Mouse (Mus musculus): ENCODE results near the gene Pnliprp2. TPM values are rescaled to one million over a fixed set of nuclear protein-coding genes. Genes with fewer than 3 reads are reported as not detected.
A peak's percentile ranks its signal among the peaks of the same experiment; 100 is the strongest.

The Pnliprp2 gene
- polyA plus RNA-seq, 1 experiment = not detected

GRCm38 (mm10) chr19:58762848-58763541 is 3.5 kb downstream of the Pnliprp2 start:
- Histone ChIP-seq H3K4me3 (replicated peaks; ENCODE audit: insufficient read depth, low read depth, low read length) (no peak overlapping the region), H3K4me1 (ENCODE audit: control insufficient read depth, insufficient read depth, low read length) (no peaks in the 10 kb centered on the region; the same call in 1 of the 2 replicates), H3K27me3 (ENCODE audit: control insufficient read depth, insufficient read depth, low read length) (no peaks in the 10 kb centered on the region), H3K27ac (ENCODE audit: insufficient read depth, low read length) (no peak overlapping the region)
- peak; percentile 60 for TF ChIP-seq CTCF (IDR thresholded peaks at IDR 0.05; ENCODE audit: borderline replicate concordance, insufficient read depth, low read depth, low read length)
- TF ChIP-seq POLR2A (IDR thresholded peaks at IDR 0.05; ENCODE audit: borderline replicate concordance, insufficient read depth, low read length) = no peak
- 7% methylated on average over 12 of the region's 12 CpGs for WGBS
- peak; percentile 17 to 30 for DNase-seq

- Histone ChIP-seq H3K27ac (ENCODE audit: insufficient read depth, low read length) (no peak overlapping the region), H3K4me1 (ENCODE audit: control insufficient read depth, insufficient read depth, low read length) (no peaks in the 10 kb centered on the region), H3K27me3 (ENCODE audit: control insufficient read depth, insufficient read depth, low read length) (no peaks in the 10 kb centered on the region), H3K4me3 (replicated peaks; ENCODE audit: insufficient read depth, low read depth, low read length) (no peak overlapping the region)
- 66% methylated on average over 6 of the region's 6 CpGs for WGBS
- no peak for DNase-seq
- TF ChIP-seq CTCF (IDR thresholded peaks at IDR 0.05; ENCODE audit: borderline replicate concordance, insufficient read depth, low read depth, low read length) = no peak
- TF ChIP-seq POLR2A (IDR thresholded peaks at IDR 0.05; ENCODE audit: borderline replicate concordance, insufficient read depth, low read length) = no peak
Observed at GRCm38 (mm10) chr19:58767329-58767728, 7.8 kb downstream of the Pnliprp2 start.

DNA sequence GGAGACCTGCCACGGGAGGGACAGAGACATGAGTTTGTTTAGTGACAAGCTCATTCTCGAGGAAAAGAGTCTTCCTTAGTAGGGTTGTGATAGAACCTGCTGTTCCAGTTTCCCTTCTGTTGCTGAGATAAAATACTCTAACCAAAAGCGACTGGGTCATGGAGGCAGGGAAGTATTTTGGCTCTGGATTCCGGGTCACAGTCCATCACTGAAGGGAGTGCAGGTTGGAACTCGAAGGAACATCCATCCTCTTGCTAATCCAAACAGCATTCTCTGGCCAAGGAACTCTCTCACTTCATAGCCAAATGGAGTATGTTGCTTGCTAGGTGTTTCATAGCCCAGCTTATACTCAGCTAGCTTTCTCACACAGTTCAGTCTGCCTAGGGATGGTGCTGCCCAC is 16.9 kb downstream of the Pnliprp2 start:
- H3K4me3 ChIP-seq (replicated peaks; ENCODE audit: insufficient read depth, low read depth, low read length) = no peak overlapping the region
- H3K4me1 ChIP-seq (ENCODE audit: control insufficient read depth, insufficient read depth, low read length) = no peaks in the 10 kb centered on the region
- TF ChIP-seq CTCF (IDR thresholded peaks at IDR 0.05; ENCODE audit: borderline replicate concordance, insufficient read depth, low read depth, low read length) (no peak), POLR2A (IDR thresholded peaks at IDR 0.05; ENCODE audit: borderline replicate concordance, insufficient read depth, low read length) (no peak)
- H3K27me3 ChIP-seq (ENCODE audit: control insufficient read depth, insufficient read depth, low read length) = no peaks in the 10 kb centered on the region
- WGBS = 60% methylated on average over 5 of the region's 5 CpGs
- DNase-seq = no peak
- no peak overlapping the region for H3K27ac ChIP-seq (ENCODE audit: insufficient read depth, low read length)

GRCm38 (mm10) chr19:58781566-58781965 is 22.0 kb downstream of the Pnliprp2 start:
- WGBS = 18% methylated on average over 4 of the region's 4 CpGs
- no peak overlapping the region for H3K27ac ChIP-seq (ENCODE audit: insufficient read depth, low read length)
- TF ChIP-seq POLR2A (IDR thresholded peaks at IDR 0.05; ENCODE audit: borderline replicate concordance, insufficient read depth, low read length) (no peak), CTCF (IDR thresholded peaks at IDR 0.05; ENCODE audit: borderline replicate concordance, insufficient read depth, low read depth, low read length) (no peak)
- no peak overlapping the region for H3K4me3 ChIP-seq (replicated peaks; ENCODE audit: insufficient read depth, low read depth, low read length)
- DNase-seq = peak in 1 of 2 experiments; percentile 18
- H3K27me3 ChIP-seq (ENCODE audit: control insufficient read depth, insufficient read depth, low read length) = no peaks in the 10 kb centered on the region
- H3K4me1 ChIP-seq (ENCODE audit: control insufficient read depth, insufficient read depth, low read length) = peaks cover 3% of the 10 kb centered on the region

DNA sequence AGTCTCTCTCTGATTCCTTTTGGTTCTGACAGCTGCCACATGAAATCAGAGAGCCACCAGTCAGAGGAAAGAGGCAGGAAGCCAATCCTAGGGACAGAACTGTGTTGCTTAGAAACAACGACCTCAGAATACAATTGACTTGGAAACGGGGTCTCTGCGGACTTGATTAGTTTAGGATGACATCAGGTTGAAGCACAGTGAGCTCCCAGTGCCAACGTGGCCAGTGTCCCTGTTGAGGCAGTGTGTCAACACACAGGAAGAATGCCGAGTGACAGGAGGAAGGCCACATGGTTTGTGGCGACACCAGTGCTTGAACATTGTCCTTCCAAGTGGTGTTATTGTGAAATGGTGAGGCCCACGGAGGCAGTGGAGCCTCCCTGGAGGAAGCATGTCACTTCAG is 24.4 kb downstream of the Pnliprp2 start:
- Histone ChIP-seq H3K4me1 (ENCODE audit: control insufficient read depth, insufficient read depth, low read length) (peaks cover 3% of the 10 kb centered on the region), H3K27ac (ENCODE audit: insufficient read depth, low read length) (no peak overlapping the region), H3K27me3 (ENCODE audit: control insufficient read depth, insufficient read depth, low read length) (no peaks in the 10 kb centered on the region), H3K4me3 (replicated peaks; ENCODE audit: insufficient read depth, low read depth, low read length) (no peak overlapping the region)
- DNase-seq = no peak
- TF ChIP-seq CTCF (IDR thresholded peaks at IDR 0.05; ENCODE audit: borderline replicate concordance, insufficient read depth, low read depth, low read length) = no peak
- TF ChIP-seq POLR2A (IDR thresholded peaks at IDR 0.05; ENCODE audit: borderline replicate concordance, insufficient read depth, low read length) = no peak
- 30% methylated on average over 7 of the region's 7 CpGs for WGBS

DNA sequence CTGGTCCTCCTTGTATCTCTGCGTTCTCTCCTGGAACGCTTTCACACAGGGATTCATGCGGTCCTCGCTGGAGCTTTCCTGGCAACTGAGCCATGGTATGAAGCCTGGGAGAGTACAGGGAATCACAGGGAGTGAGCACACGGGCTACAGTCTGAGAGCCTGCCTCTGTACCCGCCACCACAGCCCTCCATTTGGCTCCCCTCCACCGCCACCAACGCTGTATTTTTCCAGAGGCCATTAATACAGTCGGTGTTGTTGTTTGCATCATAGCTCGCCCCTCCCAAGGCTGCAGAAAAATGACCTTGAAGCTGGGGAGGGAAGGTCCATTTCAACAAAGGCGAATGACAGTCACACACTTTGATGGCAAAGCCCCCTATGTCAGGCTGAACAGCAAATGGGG is 29.7 kb downstream of the Pnliprp2 start:
- no peak for TF ChIP-seq POLR2A (IDR thresholded peaks at IDR 0.05; ENCODE audit: borderline replicate concordance, insufficient read depth, low read length)
- H3K27me3 ChIP-seq (ENCODE audit: control insufficient read depth, insufficient read depth, low read length) = no peaks in the 10 kb centered on the region
- H3K4me1 ChIP-seq (ENCODE audit: control insufficient read depth, insufficient read depth, low read length) = no peaks in the 10 kb centered on the region
- no peak overlapping the region for H3K27ac ChIP-seq (ENCODE audit: insufficient read depth, low read length)
- no peak for DNase-seq
- 36% methylated on average over 11 of the region's 11 CpGs for WGBS
- no peak overlapping the region for H3K4me3 ChIP-seq (replicated peaks; ENCODE audit: insufficient read depth, low read depth, low read length)

GRCm38 (mm10) chr19:58794284-58794683 is 34.8 kb downstream of the Pnliprp2 start, which contains the start of gene 1700019N19Rik:
Gene 1700019N19Rik, minus strand, starts transcription at chr19:58794461.
- 59% methylated on average over 10 of the region's 10 CpGs for WGBS
- Histone ChIP-seq H3K27ac (ENCODE audit: insufficient read depth, low read length) (no peak within 1 kb of the TSS), H3K4me1 (ENCODE audit: control insufficient read depth, insufficient read depth, low read length) (no peaks in the 10 kb centered on the region), H3K27me3 (ENCODE audit: control insufficient read depth, insufficient read depth, low read length) (no peaks in the 10 kb centered on the region), H3K4me3 (replicated peaks; ENCODE audit: insufficient read depth, low read depth, low read length) (no peak within 1 kb of the TSS)
- DNase-seq = no peak
- no peak for TF ChIP-seq POLR2A (IDR thresholded peaks at IDR 0.05; ENCODE audit: borderline replicate concordance, insufficient read depth, low read length)
- TF ChIP-seq CTCF (IDR thresholded peaks at IDR 0.05; ENCODE audit: borderline replicate concordance, insufficient read depth, low read depth, low read length) = no peak

GRCm38 (mm10) chr19:58795114-58795669 is 35.7 kb downstream of the Pnliprp2 start:
- Histone ChIP-seq H3K4me1 (ENCODE audit: control insufficient read depth, insufficient read depth, low read length) (no peaks in the 10 kb centered on the region), H3K4me3 (replicated peaks; ENCODE audit: insufficient read depth, low read depth, low read length) (no peak overlapping the region), H3K27me3 (ENCODE audit: control insufficient read depth, insufficient read depth, low read length) (no peaks in the 10 kb centered on the region), H3K27ac (ENCODE audit: insufficient read depth, low read length) (no peak overlapping the region)
- no peak for TF ChIP-seq CTCF (IDR thresholded peaks at IDR 0.05; ENCODE audit: borderline replicate concordance, insufficient read depth, low read depth, low read length)
- TF ChIP-seq POLR2A (IDR thresholded peaks at IDR 0.05; ENCODE audit: borderline replicate concordance, insufficient read depth, low read length) = no peak
- DNase-seq = no peak
- WGBS = 32% methylated on average over 12 of the region's 12 CpGs

Data from cerebellum, adult 2 months (tissue).